In genomic region chr2:174049481-174050338, GRCm38 (mm10) we compare ENCODE assay signal across 9 mouse cellular contexts. TPM values are rescaled to one million over a fixed set of nuclear protein-coding genes. Genes with fewer than 3 reads are reported as not detected.
DNase-seq lines count a peak whose midpoint lies in the region; ATAC-seq and TF ChIP-seq lines count a peak whose summit lies in the region.
"Had no signal": no experiment of that assay in that cellular context is flagged by ENCODE, and none has a peak within 500 bp of the region (broad histone marks: within the 10 kb centered on the region; RNA-seq: fewer than 3 reads in every experiment).

No protein-coding gene starts in this region.

- TF ChIP-seq POLR2A in lung, adult 2 months (IDR thresholded peaks at IDR 0.05; ENCODE audit: borderline replicate concordance, extremely low read depth, low read depth, low read length) = no peak

- H3K27me3 ChIP-seq in hindbrain, embryonic 14.5 days (ENCODE audit: control insufficient read depth, insufficient read depth, low read length) = no peaks in the 10 kb centered on the region
- H3K27me3 ChIP-seq in midbrain, embryonic 13.5 days = no peaks in the 10 kb centered on the region

- H3K4me3 ChIP-seq in ES-E14 (ENCODE audit: insufficient read depth in 1 of 2, low read depth in 1 of 2, low read length in 2 of 2, poor library complexity in 1 of 2, severe bottlenecking in 1 of 2) = no peak overlapping the region
- no peak overlapping the region for H3K4me3 ChIP-seq in hindbrain, embryonic 14.5 days (replicated peaks; ENCODE audit: low read length)
- no peak overlapping the region for H3K4me3 ChIP-seq in midbrain, embryonic 13.5 days (replicated peaks)
- H3K4me3 ChIP-seq in lung, adult 2 months (replicated peaks; ENCODE audit: extremely low read depth, low read depth, low read length) = no peak overlapping the region
- H3K4me3 ChIP-seq: erythroblast, embryonic 14.5 days; layer of hippocampus, adult 2 months had no signal

- in situ Hi-C loops in ES-E14 (cut with MboI; ENCODE audit: low sequenced_read_pairs in 2 of 2, unreplicated experiment in 2 of 2) = no loop called here

- no peaks in the 10 kb centered on the region for H3K36me3 ChIP-seq in ES-E14 (ENCODE audit: control insufficient read depth, insufficient read depth, low read length, poor library complexity, severe bottlenecking)
- no peaks in the 10 kb centered on the region for H3K36me3 ChIP-seq in hindbrain, embryonic 14.5 days (replicated peaks; ENCODE audit: control insufficient read depth, insufficient read depth)
- no peaks in the 10 kb centered on the region for H3K36me3 ChIP-seq in midbrain, embryonic 13.5 days

- DNase-seq in ES-E14 (ENCODE audit: low read depth, low spot score) (peak; percentile 28), ZHBTc4 (ENCODE audit: low read depth, low spot score) (peak; percentile 70)
- no peak for DNase-seq in hindbrain, embryonic 14.5 days (ENCODE audit: low spot score)
- no peak for DNase-seq in thymus, adult 18-20 months
- no peak for DNase-seq in urinary bladder, postnatal 36 days (ENCODE audit: low spot score in 2 of 2)
- DNase-seq in lung, adult 2 months = no peak

- no peak overlapping the region for H3K4me2 ChIP-seq in hindbrain, embryonic 14.5 days (replicated peaks)
- H3K4me2 ChIP-seq in midbrain, embryonic 13.5 days (replicated peaks) = no peak overlapping the region

- WGBS in hindbrain, embryonic 14.5 days = 7% methylated on average over 4 of the region's 4 CpGs
- 7% methylated on average over 4 of the region's 4 CpGs for WGBS in midbrain, embryonic 13.5 days
- WGBS in lung, adult 2 months = 28% methylated on average over 4 of the region's 4 CpGs

- no peak overlapping the region for H3K27ac ChIP-seq in ES-E14 (ENCODE audit: insufficient read depth, low read depth, low read length, poor library complexity, severe bottlenecking)
- peak overlapping the region; percentile 23; the same call in 1 of the 2 replicates for H3K27ac ChIP-seq in hindbrain, embryonic 14.5 days
- H3K27ac ChIP-seq in midbrain, embryonic 13.5 days = peak overlapping the region; percentile 72
- H3K27ac ChIP-seq: layer of hippocampus, adult 2 months had no signal

- peaks cover 6 to 9% of the 10 kb centered on the region in 2 experiments; a peak in 3 of 4 replicates for H3K4me1 ChIP-seq in ES-E14 (ENCODE audit: control insufficient read depth in 2 of 2, insufficient read depth in 2 of 2, low read length in 2 of 2, poor library complexity in 1 of 2)
- H3K4me1 ChIP-seq in hindbrain, embryonic 14.5 days (replicated peaks; ENCODE audit: control insufficient read depth, insufficient read depth, low read length) = peaks cover 25% of the 10 kb centered on the region
- H3K4me1 ChIP-seq in midbrain, embryonic 13.5 days (replicated peaks) = peaks cover 35% of the 10 kb centered on the region
- H3K4me1 ChIP-seq in lung, adult 2 months (ENCODE audit: control insufficient read depth, insufficient read depth, low read length) = no peaks in the 10 kb centered on the region

- peak; percentile 83 for ATAC-seq in hindbrain, embryonic 14.5 days (ENCODE audit: low FRiP score)
- peak; percentile 87 for ATAC-seq in midbrain, embryonic 13.5 days

- no peak overlapping the region for H3K9ac ChIP-seq in ES-E14 (ENCODE audit: insufficient read depth, low read depth, low read length, poor library complexity, severe bottlenecking)
- H3K9ac ChIP-seq in hindbrain, embryonic 14.5 days = no peak overlapping the region
- no peak overlapping the region for H3K9ac ChIP-seq in midbrain, embryonic 13.5 days (replicated peaks)

- H3K9me3 ChIP-seq in ES-E14 (ENCODE audit: control insufficient read depth, insufficient read depth, low read depth, low read length) = no peaks in the 10 kb centered on the region
- 0 out of 2 replicates have a peak, but pooled peaks cover 3% of the 10 kb centered on the region for H3K9me3 ChIP-seq in hindbrain, embryonic 14.5 days (ENCODE audit: control insufficient read depth, low read length)
- H3K9me3 ChIP-seq in midbrain, embryonic 13.5 days = peaks cover 3% of the 10 kb centered on the region; the same call in 1 of the 2 replicates

- no peak for TF ChIP-seq CTCF in lung, adult 2 months (IDR thresholded peaks at IDR 0.05; ENCODE audit: insufficient read depth, low read length)

TF ChIP-seq in ES-E14, 5 proteins besides CTCF, POLR2A, EP300 and RAD21:
- no peak for TF ChIP-seq HCFC1 (IDR thresholded peaks at IDR 0.05; ENCODE audit: borderline replicate concordance, insufficient read depth, low read length)
- no peak for TF ChIP-seq CHD2 (IDR thresholded peaks at IDR 0.05; ENCODE audit: low read depth, low read length)
- TF ChIP-seq ZNF384 (IDR thresholded peaks at IDR 0.05; ENCODE audit: low read depth, low read length) = no peak
- no peak for TF ChIP-seq MAFK (IDR thresholded peaks at IDR 0.05; ENCODE audit: insufficient read depth, low read depth, low read length)
- TF ChIP-seq ZC3H11A (IDR thresholded peaks at IDR 0.05; ENCODE audit: borderline replicate concordance, low read depth, low read length) = no peak

RNA-seq across cellular contexts. Expression of gene Stx16, which starts 26.4 kb away (rescaled TPM):
- total RNA-seq in ES-E14 (2012; rRNA removed) = 31.4 and 31.6 TPM in 2 replicates
- 8.1 and 9.2 TPM in 2 replicates for polyA plus RNA-seq in hindbrain, embryonic 14.5 days (2014; fragmentation: Nextera tagmentation; extraction: Ambion mirVana)
- polyA plus RNA-seq in midbrain, embryonic 13.5 days (2015; fragmentation: Nextera tagmentation; extraction: Ambion mirVana) = 13.4 and 15.0 TPM in 2 replicates
- 35.0 and 43.1 TPM in 2 replicates for polyA plus RNA-seq in lung, adult 2 months (2012; rRNA removed)

Comparison
In these comparisons a context has a peak if more than half of its experiments do, and no peak if none do; other contexts are left out.
1. DNase-seq: peak in ES-E14 (single experiment) and ZHBTc4 (single experiment); none in hindbrain, embryonic 14.5 days (single experiment), thymus, adult 18-20 months (0 of 2), urinary bladder, postnatal 36 days (0 of 2) and lung, adult 2 months (single experiment).